Mouse (Mus musculus): ENCODE results near the gene L1cam.

Gene L1cam

GRCm38 (mm10) chrX:73895719-73896118, at the start of gene L1cam:
Gene L1cam, minus strand, starts transcription at chrX:73896105.
- peak; percentile 31 for DNase-seq (ENCODE audit: low read depth, low spot score)

- DNase-seq (ENCODE audit: low read depth, low spot score), result no peak
Measured at GRCm38 (mm10) chrX:73942294-73942693, 46.4 kb upstream of the L1cam start.

- no peak for DNase-seq (ENCODE audit: low read depth, low spot score)
Measured at GRCm38 (mm10) chrX:73941860-73942259, 46.0 kb upstream of the L1cam start.

GRCm38 (mm10) chrX:73931871-73932270, 36.0 kb upstream of the L1cam start:
- DNase-seq (ENCODE audit: low read depth, low spot score), result no peak

GRCm38 (mm10) chrX:73930402-73931062, 34.6 kb upstream of the L1cam start, which contains the start of gene Renbp:
Gene Renbp, minus strand, starts transcription at chrX:73930850.
- peak; percentile 29 for DNase-seq (ENCODE audit: low read depth, low spot score)

GRCm38 (mm10) chrX:73922550-73922882, 26.6 kb upstream of the L1cam start:
- no peak for DNase-seq (ENCODE audit: low read depth, low spot score)

- peak; percentile 79 for DNase-seq (ENCODE audit: low read depth, low spot score)
Measured at GRCm38 (mm10) chrX:73921823-73922549, 26.1 kb upstream of the L1cam start, which contains the start of the genes Arhgap4 and Naa10. Gene Arhgap4, minus strand, starts transcription at chrX:73921870. Gene Naa10, minus strand, starts transcription at chrX:73921944.

- DNase-seq (ENCODE audit: low read depth, low spot score), result no peak
Measured at GRCm38 (mm10) chrX:73921285-73921822, 25.4 kb upstream of the L1cam start.

- no peak for DNase-seq (ENCODE audit: low read depth, low spot score)
Measured at GRCm38 (mm10) chrX:73918631-73919030, 22.7 kb upstream of the L1cam start.

- no peak for DNase-seq (ENCODE audit: low read depth, low spot score)
Measured at GRCm38 (mm10) chrX:73916945-73917344, 21.0 kb upstream of the L1cam start.

- DNase-seq (ENCODE audit: low read depth, low spot score), result peak; percentile 85
Measured at GRCm38 (mm10) chrX:73914827-73915703, 19.2 kb upstream of the L1cam start.

GRCm38 (mm10) chrX:73911588-73911987, 15.7 kb upstream of the L1cam start:
- DNase-seq (ENCODE audit: low read depth, low spot score), result no peak

- DNase-seq (ENCODE audit: low read depth, low spot score), result no peak
Measured at GRCm38 (mm10) chrX:73911156-73911555, 15.3 kb upstream of the L1cam start.

- no peak for DNase-seq (ENCODE audit: low read depth, low spot score)
Measured at GRCm38 (mm10) chrX:73910451-73910850, 14.5 kb upstream of the L1cam start.

- DNase-seq (ENCODE audit: low read depth, low spot score), result no peak
Measured at GRCm38 (mm10) chrX:73910049-73910448, 14.1 kb upstream of the L1cam start.

GRCm38 (mm10) chrX:73897959-73898358, 2.1 kb upstream of the L1cam start:
- no peak for DNase-seq (ENCODE audit: low read depth, low spot score)

- no peak for DNase-seq (ENCODE audit: low read depth, low spot score)
Measured at GRCm38 (mm10) chrX:73892833-73893232, 3.1 kb downstream of the L1cam start.

- DNase-seq (ENCODE audit: low read depth, low spot score), result no peak
Measured at GRCm38 (mm10) chrX:73891551-73892152, 4.3 kb downstream of the L1cam start, which contains the start of gene Avpr2. Gene Avpr2, plus strand, starts transcription at chrX:73892102.

- DNase-seq (ENCODE audit: low read depth, low spot score), result no peak
Measured at GRCm38 (mm10) chrX:73881463-73881862, 14.4 kb downstream of the L1cam start.

GRCm38 (mm10) chrX:73881036-73881427, 14.9 kb downstream of the L1cam start:
- no peak for DNase-seq (ENCODE audit: low read depth, low spot score)
